Mouse (Mus musculus): ENCODE data around the gene Mfng. TPM values are rescaled to one million over a fixed set of nuclear protein-coding genes. Genes with fewer than 3 reads are reported as not detected.

Mfng gene
- total and polyA plus RNA-seq, 3 experiments = 35.2 to 63.7 (median 52.5) TPM

- dilution Hi-C loops (cut with MboI; ENCODE audit: extremely low pct_ligation_motif_present, extremely low pct_unique_long_range_greater_than_20kb, low sequenced_read_pairs) = no loop called here
- H3K27ac ChIP-seq (ENCODE audit: insufficient read depth, low read depth) = no peak overlapping the region
- H3K9me3 ChIP-seq (replicated peaks; ENCODE audit: low read length) = peaks cover 3% of the 10 kb centered on the region
- TF ChIP-seq NELFE (IDR thresholded peaks at IDR 0.05; ENCODE audit: low read depth, low read length) (no peak), E2F4 (IDR thresholded peaks at IDR 0.05; ENCODE audit: insufficient replicate concordance, low read depth, low read length) (no peak), USF2 (conservative IDR thresholded peaks at IDR 0.05; ENCODE audit: low read depth, low read length) (no peak), MAFK (IDR thresholded peaks at IDR 0.05; ENCODE audit: insufficient replicate concordance, low read length) (no peak), SMC3 (IDR thresholded peaks at IDR 0.05; ENCODE audit: low read depth, low read length) (no peak), JUND (conservative IDR thresholded peaks at IDR 0.05; ENCODE audit: low read depth, low read length) (no peak), MEF2A (IDR thresholded peaks at IDR 0.05; ENCODE audit: borderline replicate concordance, low read depth, low read length) (no peak), JUN (IDR thresholded peaks at IDR 0.05; ENCODE audit: insufficient read depth, low read depth, low read length) (no peak), IRF4 (IDR thresholded peaks at IDR 0.05; ENCODE audit: low read depth, low read length) (no peak), MYC (IDR thresholded peaks at IDR 0.05; ENCODE audit: low read depth, low read length) (no peak), ZMIZ1 (IDR thresholded peaks at IDR 0.05; ENCODE audit: low read depth, low read length) (no peak), SIN3A (IDR thresholded peaks at IDR 0.05; ENCODE audit: low read length) (no peak), MAX (IDR thresholded peaks at IDR 0.05; ENCODE audit: low read length) (no peak), UBTF (IDR thresholded peaks at IDR 0.05; ENCODE audit: low read depth, low read length) (no peak), ELF1 (IDR thresholded peaks at IDR 0.05; ENCODE audit: low read depth, low read length) (no peak), ZKSCAN1 (IDR thresholded peaks at IDR 0.05; ENCODE audit: borderline replicate concordance, low read depth, low read length) (no peak), RCOR1 (conservative IDR thresholded peaks at IDR 0.05; ENCODE audit: low read depth, low read length) (no peak), KAT2A (IDR thresholded peaks at IDR 0.05; ENCODE audit: insufficient replicate concordance, low read length) (no peak)
- H3K4me1 ChIP-seq (ENCODE audit: control insufficient read depth in 1 of 2, insufficient read depth in 2 of 2) = peaks cover 21 to 39% of the 10 kb centered on the region in 2 experiments
- H3K9ac ChIP-seq (ENCODE audit: insufficient read depth, low read depth) = no peak overlapping the region
- in situ Hi-C loops (cut with MboI; ENCODE audit: low pct_ligation_motif_present, low pct_unique_long_range_greater_than_20kb, low sequenced_read_pairs) = no loop called here
- H3K4me2 ChIP-seq (ENCODE audit: insufficient read depth, low read depth, poor library complexity, severe bottlenecking) = no peak overlapping the region
- H3K4me3 ChIP-seq (replicated peaks in 1 of 3; ENCODE audit: low read depth in 2 of 3, low read length in 2 of 3, poor library complexity in 1 of 3) = no peak overlapping the region
- H3K27me3 ChIP-seq (replicated peaks) = peaks cover 84% of the 10 kb centered on the region
- DNase-seq (ENCODE audit: extremely low read depth) = no peak
- no peaks in the 10 kb centered on the region for H3K36me3 ChIP-seq (replicated peaks in 1 of 2; ENCODE audit: control insufficient read depth in 1 of 2, insufficient read depth in 1 of 2, low read length in 1 of 2)
- no peaks in the 10 kb centered on the region for H3K79me2 ChIP-seq (replicated peaks; ENCODE audit: control insufficient read depth, extremely low read depth, insufficient read depth, poor library complexity, severe bottlenecking)
These were observed 33.9 kb upstream of the Mfng start for GRCm38 (mm10) chr15:78807141-78807540.

DNA sequence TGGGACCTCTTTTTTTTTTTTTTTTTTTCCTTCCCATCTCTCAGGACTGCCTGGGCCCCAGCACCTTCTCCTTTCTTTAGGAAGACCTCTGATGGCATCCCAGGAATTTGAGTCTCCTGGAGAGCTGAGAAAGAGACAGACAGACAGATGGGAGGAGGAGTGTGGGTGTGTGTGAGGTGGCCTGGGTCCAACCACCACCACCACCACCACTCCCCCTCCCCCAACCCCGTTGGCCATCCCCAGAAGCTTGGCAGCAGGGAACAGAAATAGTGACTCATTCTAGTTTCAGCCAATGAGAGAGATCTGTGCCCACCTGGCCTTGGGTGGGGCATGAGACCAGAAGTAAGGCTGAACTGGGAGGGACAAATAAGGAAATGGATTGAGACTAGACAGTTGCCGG, 33.3 kb upstream of the Mfng start:
- TF ChIP-seq ZNF384 (IDR thresholded peaks at IDR 0.05; ENCODE audit: low read depth, low read length) (0 out of 2 replicates have a peak, but pooled peaks have one; percentile 12), CHD2 (IDR thresholded peaks at IDR 0.05; ENCODE audit: low read length) (peak; percentile 46; the same call in 1 of the 2 replicates), MYC (IDR thresholded peaks at IDR 0.05; ENCODE audit: low read depth, low read length) (no peak), TCF12 (IDR thresholded peaks at IDR 0.05; ENCODE audit: low read depth, low read length) (no peak), SIN3A (IDR thresholded peaks at IDR 0.05; ENCODE audit: low read length) (no peak)
- no peak overlapping the region for H3K27ac ChIP-seq (ENCODE audit: insufficient read depth, low read depth)
- peaks cover 21 to 39% of the 10 kb centered on the region in 2 experiments for H3K4me1 ChIP-seq (ENCODE audit: control insufficient read depth in 1 of 2, insufficient read depth in 2 of 2)
- peaks cover 4% of the 10 kb centered on the region for H3K9me3 ChIP-seq (replicated peaks; ENCODE audit: low read length)
- no peak for DNase-seq (ENCODE audit: extremely low read depth)
- H3K27me3 ChIP-seq (replicated peaks) = peaks cover 89% of the 10 kb centered on the region
- H3K9ac ChIP-seq (ENCODE audit: insufficient read depth, low read depth) = no peak overlapping the region
- dilution Hi-C loops (cut with MboI; ENCODE audit: extremely low pct_ligation_motif_present, extremely low pct_unique_long_range_greater_than_20kb, low sequenced_read_pairs) = no loop called here
- no peaks in the 10 kb centered on the region for H3K79me2 ChIP-seq (replicated peaks; ENCODE audit: control insufficient read depth, extremely low read depth, insufficient read depth, poor library complexity, severe bottlenecking)
- no peak overlapping the region for H3K4me3 ChIP-seq (replicated peaks in 1 of 3; ENCODE audit: low read depth in 2 of 3, low read length in 2 of 3, poor library complexity in 1 of 3)
- no peak overlapping the region for H3K4me2 ChIP-seq (ENCODE audit: insufficient read depth, low read depth, poor library complexity, severe bottlenecking)
- H3K36me3 ChIP-seq (replicated peaks in 1 of 2; ENCODE audit: control insufficient read depth in 1 of 2, insufficient read depth in 1 of 2, low read length in 1 of 2) = no peaks in the 10 kb centered on the region
- in situ Hi-C loops (cut with MboI; ENCODE audit: low pct_ligation_motif_present, low pct_unique_long_range_greater_than_20kb, low sequenced_read_pairs) = no loop called here

Measured in CH12.LX (cell line).